8 mouse cellular contexts compared by ENCODE assay signal in the genomic region with DNA sequence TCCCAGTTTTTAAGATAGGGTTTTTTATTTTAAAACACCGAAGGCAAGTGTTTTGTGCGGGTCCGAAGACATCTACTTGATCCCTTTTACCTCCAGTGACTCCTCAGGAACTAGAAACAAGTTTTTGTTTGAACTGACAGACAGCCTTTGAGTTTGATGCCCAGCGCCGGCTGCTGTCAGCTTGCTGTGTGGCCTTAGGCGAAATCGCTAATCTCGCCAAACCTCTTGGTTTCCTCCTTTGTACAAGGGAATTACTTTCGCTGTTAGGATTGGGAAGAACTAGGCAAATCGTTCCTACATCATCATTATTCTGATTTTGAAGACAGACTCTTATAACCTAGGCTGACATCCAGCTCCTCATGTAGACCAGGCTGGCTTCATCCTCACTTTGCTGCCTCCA. TPM values are rescaled to one million over a fixed set of nuclear protein-coding genes. Genes with fewer than 3 reads are reported as not detected.
A peak's percentile ranks its signal among the peaks of the same experiment; 100 is the strongest.
DNase-seq lines count a peak whose midpoint lies in the region; ATAC-seq and TF ChIP-seq lines count a peak whose summit lies in the region.

No protein-coding gene starts in this region.

- peak overlapping the region; percentile 88 for H3K9ac ChIP-seq in MEL (ENCODE audit: control insufficient read depth, low read depth, low read length, poor library complexity, severe bottlenecking)
- peak overlapping the region; percentile 91 for H3K9ac ChIP-seq in forebrain, embryonic 13.5 days
- H3K9ac ChIP-seq in kidney, embryonic 15.5 days, result peak overlapping the region; percentile 89
- peak overlapping the region; percentile 91 for H3K9ac ChIP-seq in midbrain, embryonic 15.5 days

- H3K27ac ChIP-seq in MEL (ENCODE audit: control insufficient read depth, low read depth, low read length), result peak overlapping the region; percentile 89
- peak overlapping the region; percentile 98 for H3K27ac ChIP-seq in forebrain, embryonic 13.5 days
- peak overlapping the region; percentile 99 for H3K27ac ChIP-seq in kidney, embryonic 15.5 days
- peak overlapping the region; percentile 98 for H3K27ac ChIP-seq in midbrain, embryonic 15.5 days

- WGBS in forebrain, embryonic 13.5 days, result 4% methylated on average over 10 of the region's 10 CpGs
- 7% methylated on average over 10 of the region's 10 CpGs for WGBS in kidney, embryonic 15.5 days
- 3% methylated on average over 10 of the region's 10 CpGs for WGBS in midbrain, embryonic 15.5 days

- no peak for ATAC-seq in CD4-positive, CD25-positive, alpha-beta regulatory T cell, adult 4 months
- no peak for ATAC-seq in forebrain, embryonic 13.5 days
- no peak for ATAC-seq in kidney, embryonic 15.5 days (replicated peaks; ENCODE audit: low FRiP score)
- ATAC-seq in midbrain, embryonic 15.5 days (replicated peaks), result no peak

- DNase-seq in CD4-positive, CD25-positive, alpha-beta regulatory T cell, adult 2 months (ENCODE audit: low read depth, low spot score), result peak; percentile 30
- peak; percentile 89 for DNase-seq in MEL (ENCODE audit: low read depth, low spot score)
- no peak for DNase-seq in ovary, postnatal 14 days (ENCODE audit: low spot score)
- no peak for DNase-seq in layer of hippocampus, postnatal 14 days (ENCODE audit: low spot score in 2 of 2)

- H3K36me3 ChIP-seq in MEL (ENCODE audit: control insufficient read depth in 1 of 2, insufficient read depth in 2 of 2, low read length in 2 of 2), result peaks cover 19 to 42% of the 10 kb centered on the region in 2 experiments
- no peaks in the 10 kb centered on the region for H3K36me3 ChIP-seq in forebrain, embryonic 13.5 days (ENCODE audit: poor library complexity, severe bottlenecking)
- peaks cover 4% of the 10 kb centered on the region for H3K36me3 ChIP-seq in kidney, embryonic 15.5 days
- H3K36me3 ChIP-seq in midbrain, embryonic 15.5 days (replicated peaks), result no peaks in the 10 kb centered on the region

- no peaks in the 10 kb centered on the region for H3K9me3 ChIP-seq in MEL (replicated peaks; ENCODE audit: insufficient read depth, low read length)
- H3K9me3 ChIP-seq in forebrain, embryonic 13.5 days (replicated peaks), result no peaks in the 10 kb centered on the region
- H3K9me3 ChIP-seq in kidney, embryonic 15.5 days (replicated peaks), result no peaks in the 10 kb centered on the region
- no peaks in the 10 kb centered on the region for H3K9me3 ChIP-seq in midbrain, embryonic 15.5 days

- H3K4me1 ChIP-seq in MEL (ENCODE audit: control insufficient read depth in 1 of 2, insufficient read depth in 2 of 2, low read length in 2 of 2), result peaks cover 13 to 24% of the 10 kb centered on the region in 2 experiments
- peaks cover 34% of the 10 kb centered on the region for H3K4me1 ChIP-seq in forebrain, embryonic 13.5 days
- peaks cover 25% of the 10 kb centered on the region for H3K4me1 ChIP-seq in kidney, embryonic 15.5 days
- peaks cover 37% of the 10 kb centered on the region for H3K4me1 ChIP-seq in midbrain, embryonic 15.5 days

- no peak for TF ChIP-seq CTCF in MEL (IDR thresholded peaks at IDR 0.05 in 2 of 3, conservative IDR thresholded peaks at IDR 0.05 in 1 of 3; ENCODE audit: control insufficient read depth in 1 of 3, insufficient read depth in 1 of 3, low read depth in 2 of 3, low read length in 3 of 3, poor library complexity in 1 of 3, severe bottlenecking in 1 of 3)

- H3K27me3 ChIP-seq in MEL (ENCODE audit: control insufficient read depth in 1 of 2, insufficient read depth in 2 of 2, low read length in 2 of 2), result no peaks in the 10 kb centered on the region
- H3K27me3 ChIP-seq in forebrain, embryonic 13.5 days, result no peaks in the 10 kb centered on the region
- H3K27me3 ChIP-seq in kidney, embryonic 15.5 days, result no peaks in the 10 kb centered on the region
- H3K27me3 ChIP-seq in midbrain, embryonic 15.5 days (replicated peaks), result no peaks in the 10 kb centered on the region

- H3K4me3 ChIP-seq in MEL (ENCODE audit: control insufficient read depth in 1 of 2, insufficient read depth in 1 of 2, low read depth in 2 of 2, low read length in 2 of 2), result peak overlapping the region; percentile 80 to 87
- H3K4me3 ChIP-seq in forebrain, embryonic 13.5 days, result peak overlapping the region; percentile 81
- peak overlapping the region; percentile 90 for H3K4me3 ChIP-seq in kidney, embryonic 15.5 days (replicated peaks)
- H3K4me3 ChIP-seq in midbrain, embryonic 15.5 days, result peak overlapping the region; percentile 73

- no peak for TF ChIP-seq RAD21 in MEL (IDR thresholded peaks at IDR 0.05; ENCODE audit: low read depth, low read length)

- TF ChIP-seq POLR2A in MEL (IDR thresholded peaks at IDR 0.05; ENCODE audit: control insufficient read depth in 1 of 2, insufficient read depth in 1 of 2, low read depth in 1 of 2, low read length in 2 of 2, poor library complexity in 1 of 2), result no peak

- H3K79me2 ChIP-seq in MEL (ENCODE audit: control insufficient read depth, insufficient read depth, low read length, poor library complexity), result peaks cover 61% of the 10 kb centered on the region

- H3K4me2 ChIP-seq in forebrain, embryonic 13.5 days, result peak overlapping the region; percentile 80
- peak overlapping the region; percentile 65 for H3K4me2 ChIP-seq in kidney, embryonic 15.5 days
- H3K4me2 ChIP-seq in midbrain, embryonic 15.5 days, result peak overlapping the region; percentile 61

- no peak for TF ChIP-seq EP300 in MEL (IDR thresholded peaks at IDR 0.05; ENCODE audit: low read depth in 1 of 2, low read length in 2 of 2)

TF ChIP-seq in MEL, 35 proteins besides CTCF, POLR2A, EP300 and RAD21:
- TF ChIP-seq TCF12 (IDR thresholded peaks at IDR 0.05; ENCODE audit: low read depth, low read length), result no peak
- TF ChIP-seq CHD1 (IDR thresholded peaks at IDR 0.05; ENCODE audit: low read depth, low read length), result 0 out of 2 replicates have a peak, but pooled peaks have one; percentile 5
- peak; percentile 41; the same call in 1 of the 2 replicates for TF ChIP-seq GATA1 (IDR thresholded peaks at IDR 0.05; ENCODE audit: low read depth, low read length)
- no peak for TF ChIP-seq ZKSCAN1 (IDR thresholded peaks at IDR 0.05; ENCODE audit: low read depth, low read length)
- TF ChIP-seq MXI1 (IDR thresholded peaks at IDR 0.05; ENCODE audit: low read depth, low read length), result peak; percentile 80; the same call in 1 of the 2 replicates
- TF ChIP-seq TBP (IDR thresholded peaks at IDR 0.05; ENCODE audit: low read depth, low read length), result peak; percentile 46; the same call in 1 of the 2 replicates
- no peak for TF ChIP-seq CHD2 (IDR thresholded peaks at IDR 0.05; ENCODE audit: low read length)
- no peak for TF ChIP-seq RCOR1 (IDR thresholded peaks at IDR 0.05; ENCODE audit: low read depth, low read length)
- TF ChIP-seq UBTF (IDR thresholded peaks at IDR 0.05; ENCODE audit: borderline replicate concordance, insufficient read depth, low read depth, low read length), result no peak
- no peak for TF ChIP-seq ZNF384 (IDR thresholded peaks at IDR 0.05; ENCODE audit: low read depth, low read length)

RNA-seq across cellular contexts. Expression of gene Smarca4, which starts 1.1 kb away (rescaled TPM):
- polyA plus RNA-seq in CD4-positive, CD25-positive, alpha-beta regulatory T cell, adult 4 months (2017; shearing (Covaris generic)), result 10 to 100 TPM; 22.7 to 24.1 TPM
- 249 and 263 TPM in 2 replicates for total RNA-seq in MEL (2012; rRNA removed)
- polyA plus RNA-seq in MEL (2012; ENCODE audit: insufficient read depth in 1 of 2, insufficient read length in 2 of 2, low read depth in 1 of 2, low replicate concordance in 2 of 2, missing spikeins in 1 of 2), result 100 to 1,000 TPM in 1 of 2 experiments, 10 to 100 TPM in 1; 71.4 to 381 TPM
- polyA plus RNA-seq in forebrain, embryonic 13.5 days (2015; fragmentation: Nextera tagmentation; extraction: Ambion mirVana), result 159 and 174 TPM in 2 replicates
- polyA plus RNA-seq in kidney, embryonic 15.5 days (2015; fragmentation: Nextera tagmentation; extraction: Ambion mirVana), result 91.0 and 101 TPM in 2 replicates
- 158 and 163 TPM in 2 replicates for polyA plus RNA-seq in midbrain, embryonic 15.5 days (2015; fragmentation: Nextera tagmentation; extraction: Ambion mirVana)
- 100 to 1,000 TPM; 121 to 123 TPM for total RNA-seq in layer of hippocampus, postnatal 14 days (2021)

RNA-seq across cellular contexts. Expression of gene Yipf2, which starts 24.4 kb away (rescaled TPM):
- 10 to 100 TPM; 19.6 to 30.7 TPM for polyA plus RNA-seq in CD4-positive, CD25-positive, alpha-beta regulatory T cell, adult 4 months (2017; shearing (Covaris generic))
- total RNA-seq in MEL (2012; rRNA removed), result 22.8 and 24.0 TPM in 2 replicates
- 10 to 100 TPM in 1 of 2 experiments, not detected in 1; 84.9 TPM for polyA plus RNA-seq in MEL (2012; ENCODE audit: insufficient read depth in 1 of 2, insufficient read length in 2 of 2, low read depth in 1 of 2, low replicate concordance in 2 of 2, missing spikeins in 1 of 2)
- polyA plus RNA-seq in forebrain, embryonic 13.5 days (2015; fragmentation: Nextera tagmentation; extraction: Ambion mirVana), result 20.6 and 23.0 TPM in 2 replicates
- 29.7 and 32.7 TPM in 2 replicates for polyA plus RNA-seq in kidney, embryonic 15.5 days (2015; fragmentation: Nextera tagmentation; extraction: Ambion mirVana)
- polyA plus RNA-seq in midbrain, embryonic 15.5 days (2015; fragmentation: Nextera tagmentation; extraction: Ambion mirVana), result 27.0 and 29.2 TPM in 2 replicates
- 10 to 100 TPM; 14.7 to 15.9 TPM for total RNA-seq in layer of hippocampus, postnatal 14 days (2021)

RNA-seq across cellular contexts. Expression of gene Timm29, which starts 24.5 kb away (rescaled TPM):
- 1 to 10 TPM; 3.2 to 6.1 TPM for polyA plus RNA-seq in CD4-positive, CD25-positive, alpha-beta regulatory T cell, adult 4 months (2017; shearing (Covaris generic))
- 74.1 and 87.9 TPM in 2 replicates for total RNA-seq in MEL (2012; rRNA removed)
- 100 to 1,000 TPM in 1 of 2 experiments, 10 to 100 TPM in 1; 45.8 to 163 TPM for polyA plus RNA-seq in MEL (2012; ENCODE audit: insufficient read depth in 1 of 2, insufficient read length in 2 of 2, low read depth in 1 of 2, low replicate concordance in 2 of 2, missing spikeins in 1 of 2)
- 44.3 and 46.7 TPM in 2 replicates for polyA plus RNA-seq in forebrain, embryonic 13.5 days (2015; fragmentation: Nextera tagmentation; extraction: Ambion mirVana)
- 28.4 and 28.6 TPM in 2 replicates for polyA plus RNA-seq in kidney, embryonic 15.5 days (2015; fragmentation: Nextera tagmentation; extraction: Ambion mirVana)
- polyA plus RNA-seq in midbrain, embryonic 15.5 days (2015; fragmentation: Nextera tagmentation; extraction: Ambion mirVana), result 68.0 and 68.8 TPM in 2 replicates
- 10 to 100 TPM; 54.3 to 56.9 TPM for total RNA-seq in layer of hippocampus, postnatal 14 days (2021)

Comparison
In these comparisons a context has a peak if more than half of its experiments do, and no peak if none do; other contexts are left out.
1. DNase-seq: peak in CD4-positive, CD25-positive, alpha-beta regulatory T cell, adult 2 months (single experiment) and MEL (single experiment); none in ovary, postnatal 14 days (single experiment) and layer of hippocampus, postnatal 14 days (0 of 2).
2. Peak in every context shown above with its lines, with median percentiles within 50 percentile points of each other: H3K27ac ChIP-seq, H3K4me3 ChIP-seq, H3K9ac ChIP-seq and H3K4me2 ChIP-seq.